Mouse (Mus musculus) cerebellum, adult 2 months (tissue): ENCODE results near the gene Smoc1. TPM values are rescaled to one million over a fixed set of nuclear protein-coding genes. Genes with fewer than 3 reads are reported as not detected.

Experiments used
- DNase-seq, 2 experiments: peaks; one replicate each; pipeline ENCODE4 v3.0.0; 2021
- H3K27ac ChIP-seq: fragments of 200-500 bp; 2 replicates; pipeline ENCODE4 v1.5.1; 2012; ENCODE audit warnings: low read length, control low read depth, inconsistent platforms; ENCODE audit not compliant: insufficient read depth
- H3K27me3 ChIP-seq: fragments of 200-500 bp; 2 replicates; pipeline ENCODE4 v1.6.1; 2012; ENCODE audit warnings: inconsistent platforms, mild to moderate bottlenecking, low read length, moderate library complexity; ENCODE audit not compliant: control insufficient read depth, insufficient read depth
- H3K4me1 ChIP-seq: fragments of 200-500 bp; 2 replicates; pipeline ENCODE4 v1.6.1; 2011; ENCODE audit warnings: low read length; ENCODE audit not compliant: control insufficient read depth, insufficient read depth
- H3K4me3 ChIP-seq: fragments of 200-500 bp; replicated peaks from 2 replicates; pipeline ENCODE3; 2011; ENCODE audit warnings: mild to moderate bottlenecking, low read depth, low read length, control low read depth; ENCODE audit not compliant: insufficient read depth
- CTCF ChIP-seq: fragments of 200-500 bp; IDR thresholded peaks from 2 replicates; pipeline ENCODE4 v1.5.1; 2011; ENCODE audit warnings: low read depth, mild to moderate bottlenecking, control low read depth, low read length, moderate library complexity, borderline replicate concordance; ENCODE audit not compliant: insufficient read depth
- POLR2A ChIP-seq: fragments of 200-500 bp; IDR thresholded peaks from 2 replicates; pipeline ENCODE4 v1.6.1; 2011; ENCODE audit warnings: low read length, control low read depth, borderline replicate concordance; ENCODE audit not compliant: insufficient read depth
- WGBS: fragments of 180-500 bp; shearing (Covaris S2); methylation state at CpG from one replicate; pipeline ENCODE4 v1.1.7; 2018; 5-methylcytosine and 5-hydroxymethylcytosine counted together
- polyA plus RNA-seq: library from polyadenylated mRNA; depleted of rRNA; stranded (reverse); fragments of >200 nt; gene quantifications from 2 replicates; pipeline ENCODE4 v1.2.3, GENCODE M21; 2012

Gene Smoc1
- polyA plus RNA-seq, 1 experiment, result 10.8 TPM

GRCm38 (mm10) chr12:81123793-81124192 lies 97.2 kb downstream of the Smoc1 start:
- Histone ChIP-seq H3K4me3 (no peak overlapping the region), H3K4me1 (peaks cover 4% of the 10 kb centered on the region), H3K27ac (no peak overlapping the region), H3K27me3 (no peaks in the 10 kb centered on the region)
- TF ChIP-seq POLR2A (no peak), CTCF (no peak)
- DNase-seq, result no peak

GRCm38 (mm10) chr12:81126842-81127241 lies 100.2 kb downstream of the Smoc1 start:
- TF ChIP-seq CTCF (no peak), POLR2A (no peak)
- DNase-seq, result no peak
- peaks cover 12% of the 10 kb centered on the region for H3K4me1 ChIP-seq
- no peaks in the 10 kb centered on the region for H3K27me3 ChIP-seq
- WGBS, result 93% methylated on average over 3 of the region's 3 CpGs
- H3K4me3 ChIP-seq, result no peak overlapping the region
- H3K27ac ChIP-seq, result no peak overlapping the region

- Histone ChIP-seq H3K27me3 (no peaks in the 10 kb centered on the region), H3K4me1 (peaks cover 12% of the 10 kb centered on the region), H3K27ac (0 out of 2 replicates have a peak overlapping the region, but pooled peaks have one; percentile 33), H3K4me3 (no peak overlapping the region)
- TF ChIP-seq CTCF (no peak), POLR2A (no peak)
- DNase-seq, result no peak
- 62% methylated on average over 5 of the region's 5 CpGs for WGBS
These were observed 102.1 kb downstream of the Smoc1 start for GRCm38 (mm10) chr12:81128693-81129092.

- H3K27me3 ChIP-seq, result no peaks in the 10 kb centered on the region
- no peak overlapping the region for H3K4me3 ChIP-seq
- WGBS, result 8% methylated on average over 3 of the region's 3 CpGs
- TF ChIP-seq POLR2A (no peak), CTCF (no peak)
- H3K4me1 ChIP-seq, result peaks cover 12% of the 10 kb centered on the region
- no peak overlapping the region for H3K27ac ChIP-seq
- DNase-seq, result peak; percentile 38 to 69
These were observed 104.1 kb downstream of the Smoc1 start for GRCm38 (mm10) chr12:81130692-81131091.

- no peak for TF ChIP-seq CTCF
- TF ChIP-seq POLR2A, result no peak
- no peak for DNase-seq
- no peak overlapping the region for H3K27ac ChIP-seq
- peaks cover 12% of the 10 kb centered on the region for H3K4me1 ChIP-seq
- H3K4me3 ChIP-seq, result no peak overlapping the region
- WGBS, result 58% methylated on average over 4 of the region's 4 CpGs
- no peaks in the 10 kb centered on the region for H3K27me3 ChIP-seq
These were observed 104.5 kb downstream of the Smoc1 start for GRCm38 (mm10) chr12:81131114-81131513.

- no peak for DNase-seq
- H3K4me1 ChIP-seq, result peaks cover 8% of the 10 kb centered on the region
- no peaks in the 10 kb centered on the region for H3K27me3 ChIP-seq
- TF ChIP-seq CTCF (no peak), POLR2A (no peak)
- no peak overlapping the region for H3K27ac ChIP-seq
- 73% methylated on average over 4 of the region's 4 CpGs for WGBS
- H3K4me3 ChIP-seq, result no peak overlapping the region
These were observed 106.6 kb downstream of the Smoc1 start for GRCm38 (mm10) chr12:81133055-81133665.

GRCm38 (mm10) chr12:81138217-81138616 lies 111.6 kb downstream of the Smoc1 start:
- no peak for DNase-seq
- H3K4me1 ChIP-seq, result no peaks in the 10 kb centered on the region
- H3K27ac ChIP-seq, result no peak overlapping the region
- TF ChIP-seq CTCF (no peak), POLR2A (no peak)
- no peaks in the 10 kb centered on the region for H3K27me3 ChIP-seq
- WGBS, result 92% methylated on average over 6 of the region's 6 CpGs
- H3K4me3 ChIP-seq, result no peak overlapping the region

- peak; percentile 25 to 41 for DNase-seq
- Histone ChIP-seq H3K4me3 (no peak overlapping the region), H3K27me3 (no peaks in the 10 kb centered on the region), H3K27ac (no peak overlapping the region), H3K4me1 (no peaks in the 10 kb centered on the region)
- TF ChIP-seq CTCF, result no peak
- no peak for TF ChIP-seq POLR2A
- WGBS, result 92% methylated on average over 6 of the region's 6 CpGs
These were observed 112.9 kb downstream of the Smoc1 start for GRCm38 (mm10) chr12:81139463-81139862.
